In the genomic region with DNA sequence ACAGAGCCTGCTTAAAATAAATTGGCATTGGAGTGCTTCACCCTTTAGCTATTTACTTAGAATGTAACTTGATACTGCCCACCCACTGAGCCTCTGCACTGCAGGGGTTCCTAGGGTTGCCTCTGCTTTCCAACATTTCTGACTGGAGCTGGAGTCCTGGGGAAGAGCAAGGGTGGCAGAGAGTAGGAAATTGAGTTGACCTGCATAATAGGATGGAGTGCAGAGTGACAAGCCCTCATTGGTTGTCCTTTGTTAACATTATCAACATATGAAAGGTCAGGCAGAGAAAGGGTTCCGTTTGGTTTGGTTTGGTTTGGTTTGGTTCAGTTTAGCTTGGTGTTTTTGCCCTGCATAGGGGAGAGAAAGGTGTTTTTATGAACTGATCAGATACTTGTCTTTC, we compare ENCODE assay signal across 21 mouse cellular contexts. TPM values are rescaled to one million over a fixed set of nuclear protein-coding genes. Genes with fewer than 3 reads are reported as not detected.
"Had no signal": no experiment of that assay in that cellular context is flagged by ENCODE, and none has a peak within 500 bp of the region (broad histone marks: within the 10 kb centered on the region; RNA-seq: fewer than 3 reads in every experiment).

No protein-coding gene starts in this region.

- H3K9ac ChIP-seq: lung, embryonic 14.5 days; midbrain, embryonic 13.5 days; midbrain, embryonic 15.5 days; neural tube, embryonic 12.5 days; stomach, embryonic 15.5 days had no signal

- H3K36me3 ChIP-seq: midbrain, embryonic 13.5 days; midbrain, embryonic 15.5 days; neural tube, embryonic 12.5 days; stomach, embryonic 15.5 days had no signal

- H3K4me2 ChIP-seq: lung, embryonic 14.5 days; midbrain, embryonic 11.5 days; midbrain, embryonic 13.5 days; midbrain, embryonic 15.5 days; neural tube, embryonic 12.5 days; stomach, embryonic 15.5 days had no signal

- H3K27me3 ChIP-seq: midbrain, embryonic 13.5 days; midbrain, embryonic 15.5 days; neural tube, embryonic 12.5 days; stomach, embryonic 15.5 days had no signal

- H3K4me3 ChIP-seq: midbrain, embryonic 13.5 days; midbrain, embryonic 15.5 days; neural tube, embryonic 12.5 days; stomach, embryonic 15.5 days had no signal

- ATAC-seq: midbrain, embryonic 13.5 days; midbrain, embryonic 15.5 days had no signal

- DNase-seq: lung, adult 18-20 months; lung, embryonic 14.5 days; lung, postnatal 10 days; lung, postnatal 4 days; right cerebral cortex, postnatal 14 days; thymus, adult 2 months; thymus, postnatal 25 days; thymus, postnatal 4 days had no signal

- H3K4me1 ChIP-seq: midbrain, embryonic 13.5 days; midbrain, embryonic 15.5 days; neural tube, embryonic 12.5 days; stomach, embryonic 15.5 days had no signal

- H3K27ac ChIP-seq: midbrain, embryonic 13.5 days; midbrain, embryonic 15.5 days; neural tube, embryonic 12.5 days; stomach, embryonic 15.5 days; stomach, postnatal 0 days had no signal

- H3K9me3 ChIP-seq: midbrain, embryonic 13.5 days; midbrain, embryonic 15.5 days; neural tube, embryonic 12.5 days; stomach, embryonic 15.5 days had no signal

RNA-seq across cellular contexts. Expression of gene Foxr2, which starts 33.2 kb away (rescaled TPM):
- total RNA-seq: megakaryocyte, adult 5-6 weeks; megakaryocyte-erythroid progenitor cell, adult 5-6 weeks; monocyte, adult 5-6 weeks; neutrophil, adult 5-6 weeks had no signal
- polyA plus RNA-seq: lung, embryonic 16.5 days; spleen, adult 2 months; stomach, embryonic 15.5 days; stomach, postnatal 0 days; testis, adult 2 months; thymus, adult 2 months had no signal
